Mouse (Mus musculus) activated CD4-positive, CD25-positive, alpha-beta regulatory T cell, adult 4 months (primary cell): ENCODE data around the gene Sipa1l1. TPM values are rescaled to one million over a fixed set of nuclear protein-coding genes. Genes with fewer than 3 reads are reported as not detected.
"Not testable (repeated sequence)": the region's sequence is repeated elsewhere in the genome, so short reads cannot be mapped to it uniquely, and the experiment has no call there.

Experiments used
- ATAC-seq: one replicate; pipeline ENCODE4 v1.8.0; 2017
- polyA plus RNA-seq, 2 experiments: library from polyadenylated mRNA; unstranded; fragments of 100-300 nt; shearing (Covaris generic); gene quantifications; one replicate each; pipeline ENCODE4 v1.2.1; 2017

Gene Sipa1l1
- polyA plus RNA-seq, 2 experiments from 2014 or later: 23.4 to 29.9 TPM

DNA sequence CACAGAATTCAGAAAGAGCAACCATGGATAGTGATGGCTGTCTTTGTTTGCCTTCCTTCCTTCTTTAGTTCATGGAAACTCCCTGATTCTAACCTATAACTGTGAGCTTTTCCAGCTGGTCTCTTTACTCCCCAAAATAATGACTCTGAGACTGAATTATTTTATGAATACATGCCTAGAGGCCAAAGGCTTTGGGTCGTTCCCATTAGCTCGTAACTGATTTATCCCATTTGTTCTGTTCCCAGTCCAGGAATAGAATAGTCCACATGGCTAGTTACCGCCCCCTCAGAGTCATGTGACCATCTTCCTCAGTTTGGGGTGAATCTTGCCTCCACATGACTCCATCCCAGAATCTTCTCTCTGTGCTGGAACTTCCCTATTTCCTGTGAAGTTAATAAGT lies 272.4 kb downstream of the Sipa1l1 start:
- ATAC-seq: no peak

DNA sequence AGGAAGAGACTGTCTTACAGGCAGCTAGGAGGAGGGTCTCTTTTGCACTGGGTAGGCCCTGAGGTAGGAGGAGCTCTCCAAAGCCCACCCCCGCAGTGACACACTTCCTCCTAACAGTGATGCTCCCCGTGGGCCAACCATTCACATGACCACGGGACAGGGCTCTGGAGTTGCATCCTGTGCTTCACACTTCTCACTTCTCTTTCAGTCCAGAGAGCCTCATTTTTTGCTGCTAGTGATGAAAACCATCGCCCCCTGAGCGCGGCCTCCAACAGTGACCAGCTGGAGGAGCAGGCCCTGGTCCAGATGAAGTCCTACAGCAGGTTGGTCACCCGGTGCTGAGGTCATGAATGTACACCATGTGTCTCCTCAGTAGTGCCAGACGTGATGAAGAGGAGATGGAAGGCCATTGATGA lies 277.5 kb downstream of the Sipa1l1 start:
- no peak for ATAC-seq

DNA sequence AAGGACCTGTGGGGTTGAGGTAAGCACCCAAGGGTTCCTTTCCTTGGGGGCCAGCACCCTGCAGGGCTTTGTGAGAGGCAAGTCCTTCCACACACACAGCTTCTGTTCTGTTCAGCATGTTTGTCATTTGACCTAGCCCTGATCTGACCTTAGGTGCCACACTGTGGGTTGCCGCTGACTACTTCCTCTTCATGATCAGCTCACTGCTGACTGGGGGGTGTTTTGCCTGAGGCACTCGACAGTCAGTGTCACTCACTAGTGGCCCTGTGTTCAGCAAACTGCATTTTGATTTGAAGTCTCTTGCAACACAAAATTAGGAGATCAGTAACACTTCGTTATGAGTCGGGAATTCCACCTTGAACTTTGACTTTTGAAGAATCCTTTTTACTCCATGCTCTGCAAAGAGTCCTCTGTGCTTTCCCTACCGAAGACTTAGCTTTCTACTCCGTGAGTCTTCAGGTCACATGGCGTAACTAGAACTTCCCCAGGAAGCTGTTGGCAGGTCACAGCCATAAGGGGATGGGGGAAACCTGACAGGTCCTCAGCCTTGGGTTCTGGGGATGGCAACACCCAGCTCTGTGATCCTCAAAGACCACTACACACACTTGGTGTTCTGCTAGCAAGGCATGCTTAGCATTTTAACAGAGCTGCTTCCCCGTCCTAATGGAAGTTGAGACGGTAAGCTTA lies 279.2 kb downstream of the Sipa1l1 start:
- no peak for ATAC-seq

DNA sequence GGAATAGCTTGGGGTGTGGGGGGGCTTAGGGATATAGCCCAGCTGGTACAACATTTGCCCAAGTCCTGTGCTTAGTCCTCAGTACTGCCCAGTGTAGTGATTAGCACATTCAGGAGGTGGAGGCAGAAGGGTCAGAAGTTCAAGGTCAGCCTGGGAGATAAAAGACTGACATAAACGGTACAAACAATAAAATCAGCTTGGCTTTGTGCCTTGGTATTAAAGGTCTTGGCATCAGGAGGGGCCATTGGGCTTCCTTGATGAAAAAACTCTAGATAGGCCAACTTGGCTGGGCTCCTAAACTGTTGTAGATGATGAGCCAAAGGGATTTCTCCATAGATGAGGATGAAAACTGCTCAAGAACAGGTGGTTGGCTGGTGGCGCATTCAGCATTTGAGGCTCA lies 283.3 kb downstream of the Sipa1l1 start:
- ATAC-seq: no peak

DNA sequence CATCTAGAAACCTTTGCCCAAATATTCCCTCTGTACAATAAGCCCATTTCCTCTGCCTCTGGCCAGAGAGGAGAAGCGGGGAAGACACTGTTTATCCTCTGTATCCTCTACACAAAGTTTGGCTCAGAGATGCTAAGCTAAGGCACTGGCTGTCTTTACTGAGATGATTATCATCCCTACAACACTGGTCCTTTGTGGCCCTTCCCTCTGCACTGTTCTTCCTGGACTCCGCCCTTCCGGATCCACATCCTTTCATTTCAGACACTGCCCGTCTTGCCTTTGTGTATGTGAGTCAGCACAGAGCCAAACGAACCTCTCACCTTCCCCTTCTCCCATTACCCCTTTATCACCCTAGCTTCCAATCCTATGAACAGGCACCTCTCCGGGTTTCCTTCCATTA lies 285.3 kb downstream of the Sipa1l1 start:
- no peak for ATAC-seq

DNA sequence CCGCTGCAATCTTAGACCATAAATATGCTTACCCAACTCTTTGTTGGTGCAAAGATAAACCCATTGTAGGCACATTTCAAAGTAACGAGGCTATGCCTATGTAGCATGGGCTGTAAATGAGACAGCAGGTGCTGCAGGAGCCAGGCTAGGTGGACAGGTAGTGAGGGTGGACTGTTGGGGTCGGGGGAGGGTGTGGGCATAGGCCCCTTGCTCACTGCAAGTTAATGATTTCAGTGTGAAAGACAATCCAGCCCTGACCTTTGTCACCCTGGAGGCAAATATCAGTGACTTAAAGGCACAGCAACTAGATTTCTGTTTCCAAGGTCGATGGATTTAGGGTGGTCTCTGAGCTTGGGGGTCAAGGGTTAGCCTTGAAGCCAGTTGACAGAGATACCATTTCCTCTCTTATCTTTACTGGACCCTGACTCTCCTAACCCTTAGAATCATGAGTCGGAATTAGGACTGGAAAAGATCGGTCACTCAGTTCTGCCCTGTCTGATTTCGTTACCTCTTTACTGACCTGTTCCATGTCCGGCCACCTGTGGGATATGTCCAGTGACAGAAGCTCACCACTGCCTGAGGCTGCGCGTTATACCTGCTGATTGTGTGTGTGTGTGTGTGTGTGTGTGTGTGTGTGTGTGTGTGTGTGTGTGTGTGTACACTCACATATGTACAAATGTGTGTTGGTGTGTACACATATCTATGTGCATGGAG lies 286.7 kb downstream of the Sipa1l1 start:
- ATAC-seq: no peak

DNA sequence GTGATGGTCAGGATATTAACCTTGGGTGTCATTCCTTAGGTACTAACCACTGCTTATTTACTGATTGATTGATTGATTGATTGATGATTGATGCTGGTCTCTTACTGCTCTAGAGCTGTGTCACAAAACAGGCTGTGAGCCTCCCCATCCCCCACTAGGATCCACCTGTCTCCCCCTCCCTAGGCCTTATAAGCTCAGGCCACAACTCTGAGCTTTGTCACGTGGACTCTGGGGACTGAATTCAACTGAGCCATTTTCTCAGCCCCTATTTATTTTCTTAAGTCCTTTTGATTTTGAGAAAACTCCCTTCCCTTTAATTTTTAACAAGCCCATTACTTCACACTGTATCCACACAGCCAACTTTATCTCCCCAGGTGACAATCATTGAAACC lies 287.3 kb downstream of the Sipa1l1 start:
- ATAC-seq: no peak

DNA sequence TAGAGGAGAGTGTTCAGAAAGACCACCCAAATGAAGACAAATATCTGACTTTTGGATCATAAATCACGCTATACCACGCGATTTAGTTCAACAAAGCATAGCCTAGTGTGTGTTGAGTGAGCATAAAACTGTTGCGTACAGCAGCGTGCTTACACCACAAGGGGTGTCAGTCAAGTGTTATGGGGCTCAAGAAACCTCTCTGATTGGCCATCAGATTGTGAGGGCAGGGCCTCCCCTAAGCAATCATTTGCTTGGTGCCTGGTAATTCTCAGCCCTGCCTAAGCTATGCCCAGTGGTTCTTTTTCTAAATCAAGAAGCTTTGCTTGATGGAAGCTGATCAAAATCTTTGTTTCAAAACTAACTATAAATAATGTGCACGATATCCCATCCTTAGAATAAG lies 288.5 kb downstream of the Sipa1l1 start:
- no peak for ATAC-seq

DNA sequence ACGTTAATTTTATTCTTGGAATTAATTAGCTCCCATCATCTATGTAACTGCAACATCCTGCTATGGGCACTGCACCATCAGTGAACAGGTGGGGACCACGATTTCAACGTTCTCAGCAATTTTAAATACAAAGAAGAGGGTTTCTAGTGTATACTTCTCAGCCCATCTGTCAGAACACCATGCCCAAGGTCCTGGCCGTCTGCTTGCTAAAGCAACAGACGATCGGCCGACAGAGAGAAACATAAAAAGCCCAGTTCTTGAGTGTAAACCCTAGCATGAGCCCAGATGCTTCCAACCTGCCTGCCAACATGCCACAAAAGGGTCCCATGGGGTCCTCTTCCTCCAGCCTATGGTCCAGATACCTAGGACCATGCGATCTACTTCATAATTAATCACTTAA lies 288.9 kb downstream of the Sipa1l1 start:
- no peak for ATAC-seq

DNA sequence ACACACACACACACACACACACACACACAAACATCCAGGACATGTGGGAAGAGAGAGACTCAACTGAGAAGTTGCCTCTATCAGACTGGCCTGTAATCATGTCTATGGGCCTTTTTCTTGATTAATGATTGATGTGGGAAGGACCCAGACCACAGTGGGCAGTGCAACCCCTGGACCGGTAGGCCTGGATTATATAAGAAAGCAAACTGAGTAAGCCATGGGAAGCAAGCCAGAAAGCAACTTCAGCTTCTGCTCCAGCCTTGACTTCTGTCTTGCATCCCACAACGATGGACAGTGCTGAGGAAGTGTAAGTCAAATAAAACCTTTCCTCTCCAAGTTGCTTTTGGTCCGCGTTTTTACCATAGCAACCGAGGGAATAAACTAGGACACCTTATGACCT lies 298.1 kb downstream of the Sipa1l1 start:
- ATAC-seq: no peak

DNA sequence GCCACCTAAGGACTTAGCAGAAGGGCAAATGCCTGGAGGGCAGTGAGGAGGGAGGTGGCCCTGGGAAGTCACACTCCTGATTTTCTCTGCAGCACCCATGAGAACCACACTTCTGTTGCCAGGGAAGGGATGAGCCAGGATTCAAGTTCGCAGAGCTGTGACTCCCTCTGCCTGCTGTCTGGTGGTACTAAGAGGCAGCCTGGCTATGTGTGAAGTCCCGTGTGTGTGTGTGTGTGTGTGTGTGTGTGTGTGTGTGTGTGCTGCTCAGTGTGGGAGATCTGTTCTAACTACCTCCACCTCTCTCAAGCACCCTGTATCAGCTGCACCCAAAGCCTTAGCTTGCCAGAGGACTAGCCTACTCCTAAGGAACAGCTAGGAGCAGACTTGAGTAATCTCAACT lies 298.5 kb downstream of the Sipa1l1 start:
- ATAC-seq: no peak

DNA sequence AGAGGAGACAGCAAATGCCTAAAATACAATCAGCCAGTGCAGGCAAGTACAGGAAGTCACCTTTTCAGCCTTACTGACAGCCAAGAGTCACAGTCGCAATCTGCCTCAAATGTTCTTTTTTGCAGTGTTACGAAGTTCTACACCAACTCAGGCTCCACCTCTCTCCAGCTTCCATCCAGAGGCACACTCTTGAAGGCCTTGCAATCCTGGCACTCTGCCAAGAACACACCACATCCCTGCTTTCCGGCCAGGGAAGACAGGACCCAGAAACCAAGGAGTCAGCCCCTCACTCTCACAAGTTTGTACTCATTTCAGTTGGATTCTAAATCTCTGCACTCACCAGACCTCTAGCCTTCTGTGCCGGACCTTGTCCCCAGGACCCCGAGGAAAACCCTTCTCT lies 299.3 kb downstream of the Sipa1l1 start:
- no peak for ATAC-seq

DNA sequence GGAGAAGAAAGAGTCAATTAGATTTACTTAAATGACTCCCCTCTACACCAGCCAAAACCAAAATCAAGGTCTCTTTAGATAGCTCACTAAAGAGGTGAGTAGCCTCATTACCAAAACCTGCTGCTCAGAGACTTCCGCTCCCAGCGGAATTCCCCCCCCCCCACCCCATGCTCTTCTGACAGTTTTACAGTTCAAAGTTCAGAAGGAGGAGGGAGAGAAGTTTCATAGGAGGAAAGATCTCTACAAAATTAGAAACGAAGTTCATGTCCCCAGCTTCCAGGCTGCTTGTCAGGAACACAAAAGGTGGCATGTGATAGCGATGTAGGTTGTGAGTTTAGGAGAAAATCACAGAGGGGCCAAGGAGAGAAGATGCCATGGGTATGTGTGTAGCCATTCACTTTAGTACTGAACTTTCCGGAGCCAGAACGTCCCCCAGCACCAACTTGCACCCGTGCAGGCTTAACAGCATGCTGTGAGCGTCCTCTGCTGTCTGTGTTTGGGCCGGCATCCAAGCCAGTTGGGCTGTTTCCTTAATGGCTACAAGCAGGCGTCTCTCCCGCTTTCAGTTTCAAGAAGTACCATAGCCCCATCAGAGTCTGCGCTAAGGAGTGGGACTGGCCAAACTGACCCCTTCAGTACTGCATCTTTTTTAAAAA lies 300.7 kb downstream of the Sipa1l1 start:
- ATAC-seq: peak; percentile 75

DNA sequence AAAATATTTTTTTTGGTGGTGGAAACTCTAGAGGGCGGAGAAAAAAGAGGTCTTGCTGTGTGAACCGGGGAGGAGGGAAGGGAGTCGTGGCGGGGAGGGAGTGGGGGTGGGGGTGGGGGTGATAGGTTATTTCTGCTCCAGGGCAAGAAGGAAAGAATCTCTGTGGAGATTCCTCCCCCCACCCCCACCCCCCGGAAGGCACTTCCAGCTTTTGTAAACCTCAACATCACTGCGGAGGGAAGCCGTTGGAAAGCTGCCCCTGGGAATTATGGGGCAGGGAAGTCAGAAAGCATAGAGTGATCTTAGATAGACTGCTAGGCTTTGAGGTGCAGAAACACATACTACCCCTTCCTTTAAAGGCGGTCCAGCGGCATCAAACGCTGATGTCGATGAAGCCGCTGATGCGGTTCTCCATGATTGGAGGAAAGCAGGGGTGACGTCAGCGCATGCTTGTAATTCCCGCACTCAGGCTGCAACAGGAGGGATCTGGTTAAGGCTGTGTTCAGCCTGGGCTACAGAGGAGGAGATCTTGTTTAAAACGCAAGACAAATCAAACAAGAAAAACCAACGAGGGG lies 301.3 kb downstream of the Sipa1l1 start:
- peak; percentile 66 for ATAC-seq

DNA sequence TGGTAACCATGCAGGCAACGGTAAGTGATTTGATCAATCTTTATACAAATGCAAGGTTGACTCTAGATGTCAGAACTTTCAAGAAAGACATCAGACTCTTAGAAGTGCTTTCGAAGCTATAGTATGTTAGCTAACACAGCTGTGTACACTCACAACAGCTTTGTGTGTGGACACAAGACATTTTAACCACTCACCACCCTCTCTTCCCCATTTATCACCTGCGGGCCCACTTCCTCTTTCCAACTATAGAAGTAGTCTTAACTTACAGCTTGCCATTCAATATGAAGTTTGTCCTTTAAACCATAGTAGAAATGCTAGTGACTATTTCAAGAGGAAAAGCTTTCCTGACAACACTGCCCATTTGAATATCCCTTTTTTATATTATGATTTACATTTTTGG lies 303.7 kb downstream of the Sipa1l1 start:
- no peak for ATAC-seq

DNA sequence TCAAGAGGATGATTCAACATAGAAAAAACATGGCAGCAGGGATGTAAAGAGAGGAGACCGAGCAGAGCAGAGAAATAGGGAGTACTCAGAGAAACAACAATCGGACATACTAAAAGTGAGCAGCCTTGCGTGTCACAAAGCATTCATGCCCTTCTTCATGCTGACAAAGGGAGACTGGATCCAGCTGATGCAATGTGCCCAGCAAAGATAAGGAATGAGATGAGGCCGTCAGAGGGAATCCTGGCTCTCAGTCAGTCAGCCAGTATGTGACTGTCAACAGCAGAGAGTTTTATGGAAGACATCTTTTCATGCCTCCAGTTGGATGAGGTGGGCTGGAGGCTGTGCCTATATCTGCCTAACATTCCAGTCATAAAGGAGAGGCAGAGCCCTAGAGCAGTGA lies 304.1 kb downstream of the Sipa1l1 start:
- ATAC-seq: no peak

DNA sequence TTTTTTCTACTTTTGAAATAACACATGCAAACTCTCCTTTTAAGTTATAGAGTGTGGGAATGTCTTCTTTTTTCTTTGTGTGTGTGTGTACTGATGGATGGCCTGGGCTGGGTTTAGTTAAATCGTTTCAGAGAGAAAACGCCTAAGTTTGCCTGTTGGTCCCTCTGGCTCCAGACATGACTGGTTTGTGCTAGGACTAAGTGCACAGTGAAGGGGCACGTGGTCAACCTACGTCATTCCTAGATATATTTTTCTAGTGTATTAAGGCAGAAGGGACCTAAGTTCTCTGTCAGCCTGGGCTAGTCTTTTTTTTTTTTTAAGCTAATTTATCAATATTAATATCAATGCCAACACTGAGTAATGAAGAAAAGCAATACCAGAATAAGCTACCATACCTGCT lies 305.3 kb downstream of the Sipa1l1 start:
- no peak for ATAC-seq

DNA sequence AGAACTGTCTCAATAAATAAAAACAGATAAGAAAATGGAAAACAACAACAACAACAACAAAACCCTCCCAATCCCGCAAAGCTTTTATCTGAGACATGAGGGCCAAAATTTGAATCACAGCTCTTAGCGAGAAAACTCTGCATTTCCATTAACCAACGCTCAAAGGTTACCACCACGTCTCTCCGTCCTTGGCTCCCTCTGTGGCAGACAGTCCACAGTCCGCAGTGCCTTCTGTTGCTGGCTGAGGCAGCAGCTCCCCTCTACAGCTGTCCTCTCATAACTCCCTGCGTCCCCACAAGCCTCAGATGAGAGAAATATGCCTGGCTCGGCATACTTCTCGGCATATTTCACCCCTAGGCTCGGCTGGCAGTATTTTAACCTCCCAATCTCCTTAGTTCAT lies 306.9 kb downstream of the Sipa1l1 start:
- no peak for ATAC-seq

DNA sequence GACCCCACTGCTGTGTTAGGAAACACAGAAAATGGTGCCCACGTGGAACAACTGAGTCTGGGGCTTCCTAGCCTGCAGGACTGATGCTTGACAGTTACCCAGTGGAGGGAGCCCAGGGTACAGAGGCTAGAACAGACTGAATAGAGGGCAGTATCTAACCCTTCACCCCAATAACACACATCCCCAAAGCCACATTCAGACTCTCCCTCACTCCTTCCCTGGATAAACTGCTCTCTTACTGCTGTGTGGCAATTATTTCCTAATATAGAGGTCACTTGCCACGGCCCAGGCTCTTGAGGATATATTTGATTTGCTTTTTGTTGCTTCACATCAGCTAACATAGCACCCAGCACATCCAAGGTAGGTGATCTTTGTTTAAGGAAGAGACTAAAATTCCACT lies 307.5 kb downstream of the Sipa1l1 start:
- ATAC-seq: no peak

DNA sequence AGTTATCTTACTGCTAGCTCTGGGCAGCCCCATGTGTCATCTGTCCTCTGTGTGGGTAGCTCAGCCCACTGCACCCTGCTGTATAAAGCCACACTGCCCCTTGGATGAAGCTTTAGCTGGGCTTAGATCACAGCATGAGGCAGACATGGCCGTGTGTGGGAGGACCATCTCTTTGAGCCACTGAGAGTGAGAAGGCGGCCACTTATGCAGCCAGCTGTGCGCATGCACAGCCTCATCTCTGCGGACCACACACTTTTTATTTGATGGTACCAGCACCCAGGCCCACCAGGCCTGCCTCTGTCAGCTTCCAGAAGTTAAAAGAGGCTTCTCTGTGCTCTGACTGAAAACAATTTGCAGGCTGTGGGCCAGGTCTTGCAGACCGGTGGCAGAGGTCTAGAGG lies 308.7 kb downstream of the Sipa1l1 start:
- no peak for ATAC-seq

DNA sequence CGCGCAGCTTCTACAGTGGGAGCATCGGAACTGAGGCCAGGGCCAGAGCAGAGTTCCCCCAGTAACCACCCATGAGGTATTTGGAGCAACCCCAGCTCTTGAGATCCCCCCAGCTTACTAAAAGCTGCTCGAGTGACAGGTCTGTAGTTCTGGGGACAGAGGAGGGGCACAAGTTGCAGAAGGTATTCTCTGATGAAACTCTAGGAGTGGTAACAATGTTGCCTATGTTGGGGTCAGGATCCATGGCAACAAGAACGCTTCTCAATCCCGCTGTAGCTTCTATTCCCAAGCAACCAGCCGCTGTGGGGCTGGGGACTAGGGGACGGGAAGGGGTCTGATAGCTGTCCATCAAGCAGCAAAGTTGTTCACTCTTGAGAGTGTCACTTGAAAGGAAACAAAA lies 309.1 kb downstream of the Sipa1l1 start:
- ATAC-seq: no peak

DNA sequence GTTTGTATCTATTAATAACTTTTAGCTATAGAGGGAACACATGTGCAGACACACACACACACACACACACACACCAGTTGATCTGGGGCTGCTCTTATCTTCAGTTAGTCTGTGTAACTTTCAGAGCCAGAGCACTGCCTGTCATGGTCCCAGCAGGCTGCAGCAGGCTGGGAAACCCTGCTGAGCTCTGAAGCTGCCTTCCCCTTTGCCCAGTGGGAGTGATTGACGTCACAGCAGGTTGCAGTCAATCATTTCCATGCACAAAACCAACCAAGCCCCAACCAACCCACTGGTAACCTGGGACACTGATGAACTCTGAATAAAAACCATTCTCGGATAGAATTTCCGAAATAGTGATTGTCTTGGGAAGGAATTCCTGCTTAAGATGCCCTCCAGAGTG lies 310.3 kb downstream of the Sipa1l1 start:
- ATAC-seq: no peak

DNA sequence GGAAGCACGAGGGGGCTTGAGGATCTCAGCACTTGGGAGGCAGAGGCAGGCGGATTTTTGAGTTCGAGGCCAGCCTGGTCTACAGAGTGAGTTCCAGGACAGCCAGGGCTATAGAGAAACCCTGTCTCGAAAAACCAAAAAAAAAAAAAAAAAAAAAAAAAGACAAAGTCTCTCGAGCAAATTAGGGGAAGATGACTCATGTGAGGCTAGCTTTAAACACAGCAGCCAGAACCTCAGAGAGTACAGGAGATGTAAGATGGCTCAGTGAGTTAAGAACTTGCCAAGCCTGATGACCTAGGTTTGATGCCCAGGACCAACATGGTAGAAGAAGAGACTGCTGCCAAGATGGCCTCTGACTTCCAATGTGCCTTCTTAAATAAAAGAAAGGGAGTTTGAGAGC lies 311.3 kb downstream of the Sipa1l1 start:
- ATAC-seq: not testable (repeated sequence)

DNA sequence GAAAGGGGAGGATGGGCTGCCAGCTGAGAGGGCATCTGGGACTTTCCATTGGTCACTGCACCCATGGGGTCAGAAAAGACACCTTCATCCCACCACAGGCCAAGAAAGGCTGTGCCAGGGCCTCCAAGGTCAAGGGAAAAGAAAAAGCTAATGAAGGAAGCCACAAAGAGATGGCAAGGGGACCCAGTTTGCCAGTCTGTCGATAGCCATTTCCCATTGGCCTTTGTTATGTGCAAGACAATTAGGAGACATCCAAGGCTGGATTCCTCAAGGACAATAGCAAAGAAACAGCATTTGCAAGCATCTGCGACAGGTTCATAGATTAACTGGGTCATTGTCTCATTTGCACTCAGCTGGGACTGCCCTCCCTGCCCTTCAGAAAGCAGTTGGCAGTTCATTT lies 316.3 kb downstream of the Sipa1l1 start:
- ATAC-seq: no peak
